Mouse (Mus musculus): Measurements from ENCODE around the gene Dlgap1. TPM values are rescaled to one million over a fixed set of nuclear protein-coding genes. Genes with fewer than 3 reads are reported as not detected.

Dlgap1 gene
- polyA plus RNA-seq, 1 experiment, result 0.06 TPM

DNA sequence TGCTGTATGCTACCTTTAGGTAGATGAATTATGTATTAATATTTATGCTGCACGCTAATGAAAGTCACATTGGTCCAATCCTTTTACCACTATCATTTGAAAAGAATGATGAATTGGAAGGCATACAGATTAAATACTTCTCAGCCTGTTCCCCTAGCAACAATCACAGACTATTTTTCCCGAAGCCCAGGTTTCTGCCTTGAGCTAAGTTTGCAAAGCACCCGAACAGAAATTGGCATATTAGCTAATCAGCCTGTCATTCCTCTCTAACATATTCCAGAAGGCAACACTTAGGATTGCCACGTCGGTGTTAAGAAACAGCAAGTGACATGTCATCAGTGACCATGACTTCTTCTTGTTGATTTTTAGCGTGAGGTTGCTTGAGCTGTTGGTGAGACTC is 619.8 kb downstream of the Dlgap1 start:
- DNase-seq (ENCODE audit: low read depth in 1 of 2, low spot score in 2 of 2), result no peak
- Histone ChIP-seq H3K27me3 (ENCODE audit: control insufficient read depth, insufficient read depth, low read length) (no peaks in the 10 kb centered on the region), H3K36me3 (ENCODE audit: control insufficient read depth, insufficient read depth, low read length) (no peaks in the 10 kb centered on the region), H3K4me3 (ENCODE audit: extremely low read depth, insufficient read depth, insufficient read length) (no peak overlapping the region), H3K4me1 (ENCODE audit: control insufficient read depth, insufficient read depth, insufficient read length) (no peaks in the 10 kb centered on the region), H3K27ac (ENCODE audit: insufficient read depth, low read length) (no peak overlapping the region)
- TF ChIP-seq POLR2A (IDR thresholded peaks at IDR 0.05; ENCODE audit: low read depth, low read length) (no peak), CTCF (IDR thresholded peaks at IDR 0.05; ENCODE audit: extremely low read depth, insufficient read depth, insufficient read length, insufficient replicate concordance) (no peak)
- WGBS, result 86% methylated on average over 6 of the region's 6 CpGs

DNA sequence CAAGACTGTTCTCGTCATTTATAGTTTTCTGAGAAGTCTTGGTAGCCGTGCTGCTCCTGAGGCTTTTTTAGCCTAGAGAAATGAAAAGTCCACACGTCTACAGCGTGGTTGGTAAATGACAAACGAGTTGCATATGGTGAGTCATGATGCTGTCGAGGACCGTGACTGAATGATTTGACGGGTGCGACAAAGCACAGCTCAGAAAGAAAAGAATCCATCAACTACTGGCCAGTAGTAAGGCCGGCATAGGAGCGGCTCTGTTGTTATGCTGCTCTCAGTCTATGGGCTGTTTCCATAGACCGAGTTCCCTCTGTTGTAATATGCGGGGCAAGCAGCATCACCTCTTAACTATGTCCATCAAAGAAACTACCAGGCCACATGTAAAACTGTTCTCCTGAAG is 620.3 kb downstream of the Dlgap1 start:
- 84% methylated on average over 13 of the region's 13 CpGs for WGBS
- TF ChIP-seq CTCF (IDR thresholded peaks at IDR 0.05; ENCODE audit: extremely low read depth, insufficient read depth, insufficient read length, insufficient replicate concordance) (no peak), POLR2A (IDR thresholded peaks at IDR 0.05; ENCODE audit: low read depth, low read length) (no peak)

GRCm38 (mm10) chr17:70590506-70590905 is 621.6 kb downstream of the Dlgap1 start:
- Histone ChIP-seq H3K4me3 (ENCODE audit: extremely low read depth, insufficient read depth, insufficient read length) (no peak overlapping the region), H3K27ac (ENCODE audit: insufficient read depth, low read length) (no peak overlapping the region), H3K4me1 (ENCODE audit: control insufficient read depth, insufficient read depth, insufficient read length) (no peaks in the 10 kb centered on the region), H3K36me3 (ENCODE audit: control insufficient read depth, insufficient read depth, low read length) (no peaks in the 10 kb centered on the region), H3K27me3 (ENCODE audit: control insufficient read depth, insufficient read depth, low read length) (no peaks in the 10 kb centered on the region)
- no peak for TF ChIP-seq POLR2A (IDR thresholded peaks at IDR 0.05; ENCODE audit: low read depth, low read length)
- TF ChIP-seq CTCF (IDR thresholded peaks at IDR 0.05; ENCODE audit: extremely low read depth, insufficient read depth, insufficient read length, insufficient replicate concordance), result no peak
- no peak for DNase-seq (ENCODE audit: low read depth in 1 of 2, low spot score in 2 of 2)
- WGBS, result 71% methylated on average over 6 of the region's 6 CpGs

More for the DNA sequence above, 620.3 kb downstream of the Dlgap1 start:
- Histone ChIP-seq H3K27me3 (ENCODE audit: control insufficient read depth, insufficient read depth, low read length) (no peaks in the 10 kb centered on the region), H3K4me1 (ENCODE audit: control insufficient read depth, insufficient read depth, insufficient read length) (no peaks in the 10 kb centered on the region), H3K27ac (ENCODE audit: insufficient read depth, low read length) (no peak overlapping the region), H3K36me3 (ENCODE audit: control insufficient read depth, insufficient read depth, low read length) (no peaks in the 10 kb centered on the region), H3K4me3 (ENCODE audit: extremely low read depth, insufficient read depth, insufficient read length) (no peak overlapping the region)
- no peak for DNase-seq (ENCODE audit: low read depth in 1 of 2, low spot score in 2 of 2)

DNA sequence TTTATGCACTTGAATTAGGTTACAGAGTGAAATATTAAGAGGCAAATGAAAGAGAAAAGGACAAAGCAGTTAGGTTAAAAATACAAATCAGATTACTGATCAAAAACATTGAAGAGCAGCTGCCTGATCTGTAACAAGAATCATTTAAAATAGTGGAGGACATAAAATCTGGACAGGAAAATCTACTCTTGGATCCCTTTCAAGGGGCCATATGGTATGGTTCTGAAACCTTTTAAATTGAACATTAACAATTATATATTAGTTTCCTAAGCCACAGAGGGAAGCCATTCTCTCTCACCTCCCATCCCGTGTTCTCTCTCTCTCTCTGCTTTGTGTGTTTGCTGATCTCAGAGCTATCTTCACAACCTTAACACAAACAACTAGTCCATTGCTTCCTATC is 625.4 kb downstream of the Dlgap1 start:
- Histone ChIP-seq H3K4me3 (ENCODE audit: extremely low read depth, insufficient read depth, insufficient read length) (no peak overlapping the region), H3K27me3 (ENCODE audit: control insufficient read depth, insufficient read depth, low read length) (no peaks in the 10 kb centered on the region), H3K36me3 (ENCODE audit: control insufficient read depth, insufficient read depth, low read length) (no peaks in the 10 kb centered on the region), H3K4me1 (ENCODE audit: control insufficient read depth, insufficient read depth, insufficient read length) (no peaks in the 10 kb centered on the region), H3K27ac (ENCODE audit: insufficient read depth, low read length) (no peak overlapping the region)
- no peak for TF ChIP-seq CTCF (IDR thresholded peaks at IDR 0.05; ENCODE audit: extremely low read depth, insufficient read depth, insufficient read length, insufficient replicate concordance)
- 81% methylated on average over 1 of the region's 1 CpGs for WGBS
- DNase-seq (ENCODE audit: low read depth in 1 of 2, low spot score in 2 of 2), result no peak

DNA sequence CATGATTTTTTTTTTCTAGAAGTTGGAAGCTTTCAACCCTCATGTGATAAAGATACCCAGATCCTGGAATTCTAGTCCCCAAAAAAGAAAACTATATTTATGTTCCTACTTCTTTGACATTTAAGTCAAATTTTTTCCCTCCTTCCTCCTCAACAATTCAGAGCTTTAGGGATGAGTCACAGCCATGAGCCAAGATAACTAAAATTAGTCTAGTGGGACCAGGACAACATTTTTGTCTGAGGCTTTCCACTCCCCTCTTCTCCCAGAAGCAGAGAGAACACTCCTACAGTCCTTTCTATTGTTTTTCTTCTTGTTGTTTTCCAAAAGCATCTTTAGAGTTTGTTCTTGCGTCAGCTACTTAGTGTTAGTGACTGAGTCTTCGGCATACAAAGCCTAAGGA is 627.5 kb downstream of the Dlgap1 start:
- H3K4me1 ChIP-seq (ENCODE audit: control insufficient read depth, insufficient read depth, insufficient read length), result no peaks in the 10 kb centered on the region
- no peak overlapping the region for H3K4me3 ChIP-seq (ENCODE audit: extremely low read depth, insufficient read depth, insufficient read length)
- no peak overlapping the region for H3K27ac ChIP-seq (ENCODE audit: insufficient read depth, low read length)
- TF ChIP-seq CTCF (IDR thresholded peaks at IDR 0.05; ENCODE audit: extremely low read depth, insufficient read depth, insufficient read length, insufficient replicate concordance) (no peak), POLR2A (IDR thresholded peaks at IDR 0.05; ENCODE audit: low read depth, low read length) (no peak)
- no peaks in the 10 kb centered on the region for H3K36me3 ChIP-seq (ENCODE audit: control insufficient read depth, insufficient read depth, low read length)
- H3K27me3 ChIP-seq (ENCODE audit: control insufficient read depth, insufficient read depth, low read length), result no peaks in the 10 kb centered on the region
- DNase-seq (ENCODE audit: low read depth in 1 of 2, low spot score in 2 of 2), result no peak
- 87% methylated on average over 2 of the region's 2 CpGs for whole genome bisulfite sequencing

DNA sequence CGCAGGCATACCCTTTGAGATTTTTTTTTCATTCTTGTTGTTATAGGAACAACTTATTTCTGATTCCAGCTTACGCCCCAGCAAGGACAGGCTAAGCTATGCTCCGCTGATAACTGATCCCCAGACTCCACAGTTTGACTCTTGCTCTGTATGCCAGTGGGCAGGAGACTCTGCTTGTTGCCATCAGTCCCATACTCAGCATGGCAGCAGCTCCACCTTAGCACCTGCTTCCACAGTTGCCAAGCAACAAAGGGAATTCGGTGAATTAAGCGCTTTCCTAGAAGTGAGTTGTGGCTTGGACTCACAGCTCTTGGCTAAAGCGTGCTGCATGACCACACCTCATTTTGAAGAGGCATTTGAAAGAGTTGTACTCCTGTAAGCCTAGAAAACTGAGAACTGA is 631.6 kb downstream of the Dlgap1 start:
- TF ChIP-seq POLR2A (IDR thresholded peaks at IDR 0.05; ENCODE audit: low read depth, low read length), result no peak
- TF ChIP-seq CTCF (IDR thresholded peaks at IDR 0.05; ENCODE audit: extremely low read depth, insufficient read depth, insufficient read length, insufficient replicate concordance), result no peak
- 83% methylated on average over 6 of the region's 6 CpGs for WGBS
- Histone ChIP-seq H3K4me1 (ENCODE audit: control insufficient read depth, insufficient read depth, insufficient read length) (no peaks in the 10 kb centered on the region), H3K4me3 (ENCODE audit: extremely low read depth, insufficient read depth, insufficient read length) (no peak overlapping the region), H3K27ac (ENCODE audit: insufficient read depth, low read length) (no peak overlapping the region), H3K36me3 (ENCODE audit: control insufficient read depth, insufficient read depth, low read length) (no peaks in the 10 kb centered on the region), H3K27me3 (ENCODE audit: control insufficient read depth, insufficient read depth, low read length) (no peaks in the 10 kb centered on the region)
- no peak for DNase-seq (ENCODE audit: low read depth in 1 of 2, low spot score in 2 of 2)

DNA sequence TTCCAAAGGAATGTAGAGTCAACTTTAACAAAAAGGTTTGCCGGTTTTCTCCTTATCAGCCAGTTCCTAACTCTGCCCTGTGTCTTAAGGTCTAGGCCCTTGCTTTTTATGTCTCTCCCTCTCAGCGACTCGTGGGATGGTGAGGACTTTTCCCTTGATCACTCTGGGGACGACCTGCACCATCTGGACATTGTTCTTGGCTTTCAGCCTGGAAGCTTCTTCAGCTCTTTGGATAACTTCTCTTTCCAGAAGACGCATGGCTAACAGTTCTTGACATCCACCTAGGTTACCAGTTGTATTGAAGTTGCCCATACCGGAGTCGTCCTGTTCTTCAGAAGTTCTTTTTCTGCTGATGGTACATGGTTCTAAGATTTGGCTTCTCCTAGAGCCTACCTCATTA is 633.2 kb downstream of the Dlgap1 start:
- WGBS, result 85% methylated on average over 7 of the region's 7 CpGs
- H3K27me3 ChIP-seq (ENCODE audit: control insufficient read depth, insufficient read depth, low read length), result no peaks in the 10 kb centered on the region
- no peak for DNase-seq (ENCODE audit: low read depth in 1 of 2, low spot score in 2 of 2)
- TF ChIP-seq POLR2A (IDR thresholded peaks at IDR 0.05; ENCODE audit: low read depth, low read length) (no peak), CTCF (IDR thresholded peaks at IDR 0.05; ENCODE audit: extremely low read depth, insufficient read depth, insufficient read length, insufficient replicate concordance) (no peak)
- no peak overlapping the region for H3K4me3 ChIP-seq (ENCODE audit: extremely low read depth, insufficient read depth, insufficient read length)
- H3K4me1 ChIP-seq (ENCODE audit: control insufficient read depth, insufficient read depth, insufficient read length), result no peaks in the 10 kb centered on the region
- no peaks in the 10 kb centered on the region for H3K36me3 ChIP-seq (ENCODE audit: control insufficient read depth, insufficient read depth, low read length)
- no peak overlapping the region for H3K27ac ChIP-seq (ENCODE audit: insufficient read depth, low read length)

Data from spleen, adult 2 months (tissue).